Mouse (Mus musculus): ENCODE measurements around the gene Memo1. TPM values are rescaled to one million over a fixed set of nuclear protein-coding genes. Genes with fewer than 3 reads are reported as not detected.
"Not testable (repeated sequence)": the region's sequence is repeated elsewhere in the genome, so short reads cannot be mapped to it uniquely, and the experiment has no call there.

Memo1 gene
- polyA plus RNA-seq, 1 experiment from 2014 or later = 86.4 TPM

DNA sequence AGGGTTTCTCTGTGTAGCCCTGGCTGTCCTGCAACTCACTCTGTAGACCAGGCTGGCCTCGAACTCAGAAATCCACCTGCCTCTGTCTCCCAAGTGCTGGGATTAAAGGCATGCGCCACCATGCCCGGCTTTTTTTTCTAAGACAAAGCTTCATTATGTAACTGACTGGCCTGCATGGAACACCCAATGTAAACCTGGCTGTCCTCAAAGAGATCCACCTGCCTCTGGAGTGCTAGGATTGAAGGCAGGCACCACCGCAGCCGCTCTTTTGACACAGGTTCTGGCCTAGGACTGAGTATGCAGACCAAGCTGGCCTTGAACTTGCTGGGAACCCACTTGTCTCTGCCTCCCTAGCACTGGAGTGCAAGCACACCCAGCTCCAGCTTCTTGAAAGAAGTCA, 1.7 kb upstream of the Memo1 start:
- H3K27ac ChIP-seq (ENCODE audit: low read depth, low read length); H3K36me3 ChIP-seq (ENCODE audit: control insufficient read depth, insufficient read depth, low read length); H3K9ac ChIP-seq (ENCODE audit: low read length); H3K27me3 ChIP-seq (ENCODE audit: control insufficient read depth, insufficient read depth, low read length); DNase-seq (ENCODE audit: low spot score); H3K4me2 ChIP-seq (ENCODE audit: low read depth); H3K9me3 ChIP-seq (ENCODE audit: control insufficient read depth, low read length); H3K4me3 ChIP-seq (ENCODE audit: low read depth, low read length); ATAC-seq (ENCODE audit: insufficient read depth, low FRiP score, low TSS enrichment): not testable (repeated sequence)
- WGBS = 90% methylated on average over 5 of the region's 5 CpGs
- H3K4me1 ChIP-seq (ENCODE audit: control insufficient read depth, insufficient read depth, low read length) = peaks cover 10% of the 10 kb centered on the region; the same call in 1 of the 2 replicates

DNA sequence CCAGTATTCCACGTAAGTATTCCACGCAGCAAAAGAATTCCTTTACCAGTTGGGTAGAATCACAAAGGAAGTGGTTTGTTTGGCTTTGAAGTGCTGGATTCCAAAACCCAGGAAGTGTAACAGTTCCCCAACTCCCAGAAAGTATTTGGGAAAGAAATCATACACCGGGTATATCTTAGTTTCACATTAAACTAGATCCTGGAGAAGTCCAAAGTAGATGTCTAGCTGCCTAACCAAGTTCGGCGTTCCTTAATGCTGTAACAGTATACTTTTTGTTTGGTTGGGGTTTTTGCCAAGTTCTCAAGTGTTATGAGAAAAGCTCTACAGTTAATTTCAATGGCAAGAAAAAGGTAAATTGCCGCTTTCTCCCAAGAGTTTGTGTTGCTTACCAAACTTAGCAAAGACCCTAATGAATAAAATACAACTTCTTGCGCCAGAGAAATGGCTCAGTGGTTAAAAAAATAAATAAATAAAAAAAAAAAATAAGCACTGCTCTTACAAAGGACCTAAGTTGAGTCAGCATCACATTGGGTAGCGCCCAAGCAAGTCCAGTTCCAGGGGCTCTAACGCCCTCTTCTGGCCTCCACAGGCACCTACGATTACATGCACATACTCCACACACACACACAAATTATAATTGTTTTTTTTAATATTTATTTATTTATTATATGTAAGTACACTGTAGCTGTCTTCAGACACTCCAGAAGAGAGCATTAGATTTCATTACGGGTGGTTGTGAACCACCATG, 929 bp upstream of the Memo1 start:
- Histone ChIP-seq H3K9ac (ENCODE audit: low read length) (peak overlapping the region; percentile 95; the same call in 1 of the 2 replicates), H3K36me3 (ENCODE audit: control insufficient read depth, insufficient read depth, low read length) (peaks cover 2% of the 10 kb centered on the region), H3K27me3 (ENCODE audit: control insufficient read depth, insufficient read depth, low read length) (no peaks in the 10 kb centered on the region), H3K9me3 (ENCODE audit: control insufficient read depth, low read length) (no peaks in the 10 kb centered on the region), H3K4me3 (ENCODE audit: low read depth, low read length) (peak overlapping the region; percentile 97), H3K4me1 (ENCODE audit: control insufficient read depth, insufficient read depth, low read length) (peaks cover 10% of the 10 kb centered on the region; the same call in 1 of the 2 replicates), H3K27ac (ENCODE audit: low read depth, low read length) (peak overlapping the region; percentile 94; the same call in 1 of the 2 replicates), H3K4me2 (ENCODE audit: low read depth) (peak overlapping the region; percentile 77)
- ATAC-seq (ENCODE audit: insufficient read depth, low FRiP score, low TSS enrichment) = no peak
- no peak for DNase-seq (ENCODE audit: low spot score)
- 50% methylated on average over 11 of the region's 11 CpGs for WGBS

DNA sequence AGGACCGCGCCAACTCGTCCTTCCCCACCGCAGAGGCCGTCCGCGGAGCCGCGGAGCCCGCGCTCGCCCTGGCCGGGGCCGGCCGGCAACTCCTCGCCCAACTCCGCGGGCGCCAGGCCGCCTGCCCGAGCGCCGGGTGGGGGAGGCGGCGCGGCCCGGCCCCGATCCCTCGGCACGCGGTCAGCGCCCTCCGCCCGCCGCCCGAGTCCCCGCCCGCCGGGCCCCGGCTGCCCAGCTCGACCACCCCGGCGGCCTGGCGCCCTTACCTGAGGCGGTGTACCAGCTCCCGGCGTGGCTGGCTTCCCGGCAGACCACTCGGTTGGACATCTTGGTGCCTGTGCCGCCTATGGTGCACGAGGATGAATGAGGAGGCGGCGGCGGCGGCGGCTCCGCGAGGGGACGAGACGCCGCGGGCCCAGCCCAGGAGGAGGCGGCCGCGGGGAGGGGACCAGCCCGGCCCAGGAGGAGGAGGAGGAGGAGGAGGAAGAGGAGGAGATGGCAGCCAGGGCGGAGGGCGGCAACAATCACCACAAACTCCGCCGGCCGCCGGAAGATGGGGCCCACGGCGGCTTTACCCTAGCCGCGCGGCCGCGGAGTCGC, 795 bp downstream of the Memo1 start:
- H3K36me3 ChIP-seq (ENCODE audit: control insufficient read depth, insufficient read depth, low read length) = peaks cover 2% of the 10 kb centered on the region; the same call in 1 of the 2 replicates
- H3K4me2 ChIP-seq (ENCODE audit: low read depth) = peak overlapping the region; percentile 77
- ATAC-seq (ENCODE audit: insufficient read depth, low FRiP score, low TSS enrichment) = peak; percentile 66
- H3K9me3 ChIP-seq (ENCODE audit: control insufficient read depth, low read length) = no peaks in the 10 kb centered on the region
- H3K4me1 ChIP-seq (ENCODE audit: control insufficient read depth, insufficient read depth, low read length) = peaks cover 10% of the 10 kb centered on the region; the same call in 1 of the 2 replicates
- H3K9ac ChIP-seq (ENCODE audit: low read length) = peak overlapping the region; percentile 95
- peak overlapping the region; percentile 97 for H3K4me3 ChIP-seq (ENCODE audit: low read depth, low read length)
- H3K27me3 ChIP-seq (ENCODE audit: control insufficient read depth, insufficient read depth, low read length) = no peaks in the 10 kb centered on the region
- peak; percentile 80 for DNase-seq (ENCODE audit: low spot score)
- 0% methylated on average over 33 of the region's 80 CpGs for WGBS
- peak overlapping the region; percentile 94 for H3K27ac ChIP-seq (ENCODE audit: low read depth, low read length)

DNA sequence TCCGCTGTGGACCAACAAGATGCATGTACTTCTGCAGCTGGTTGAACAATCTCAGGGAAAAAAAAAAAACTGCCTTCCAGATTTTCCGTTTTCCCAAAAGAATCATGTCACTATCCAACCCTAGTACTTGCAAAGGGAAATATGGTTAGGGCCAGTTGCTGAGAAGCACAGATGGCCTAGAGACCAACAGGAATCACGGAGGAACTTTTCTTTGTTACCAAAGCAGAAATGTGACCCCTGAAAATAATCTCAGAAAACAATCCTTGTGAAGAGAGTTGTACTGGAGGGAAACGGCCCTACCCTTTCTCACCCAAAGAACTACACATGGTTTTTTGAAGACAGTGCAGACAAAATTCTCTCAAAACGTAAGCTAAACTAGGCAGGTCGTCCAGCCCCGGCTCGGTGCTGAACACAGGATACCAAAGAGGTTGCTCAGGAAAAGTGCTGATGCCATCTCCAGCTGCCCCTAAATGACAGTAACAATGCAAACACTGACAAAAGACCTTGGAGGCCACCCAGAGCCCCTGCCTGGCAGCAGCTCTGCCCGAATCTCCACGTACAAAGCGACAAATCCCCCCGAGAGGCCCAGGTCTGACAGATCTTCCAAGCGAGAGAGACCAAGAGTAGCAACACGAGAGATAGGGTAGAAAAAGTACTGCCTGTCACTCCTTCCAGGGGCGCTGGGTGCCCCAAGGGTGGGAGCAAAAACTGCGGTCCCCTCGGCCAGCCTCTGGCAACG, 1.5 kb downstream of the Memo1 start:
- 2% methylated on average over 18 of the region's 18 CpGs for WGBS
- Histone ChIP-seq H3K4me2 (ENCODE audit: low read depth) (peak overlapping the region; percentile 77), H3K27ac (ENCODE audit: low read depth, low read length) (peak overlapping the region; percentile 94), H3K9ac (ENCODE audit: low read length) (peak overlapping the region; percentile 95), H3K36me3 (ENCODE audit: control insufficient read depth, insufficient read depth, low read length) (no peaks in the 10 kb centered on the region), H3K9me3 (ENCODE audit: control insufficient read depth, low read length) (no peaks in the 10 kb centered on the region), H3K27me3 (ENCODE audit: control insufficient read depth, insufficient read depth, low read length) (no peaks in the 10 kb centered on the region), H3K4me1 (ENCODE audit: control insufficient read depth, insufficient read depth, low read length) (peaks cover 10% of the 10 kb centered on the region; the same call in 1 of the 2 replicates), H3K4me3 (ENCODE audit: low read depth, low read length) (peak overlapping the region; percentile 97)
- DNase-seq (ENCODE audit: low spot score) (peak; percentile 65), ATAC-seq (ENCODE audit: insufficient read depth, low FRiP score, low TSS enrichment) (no peak)

DNA sequence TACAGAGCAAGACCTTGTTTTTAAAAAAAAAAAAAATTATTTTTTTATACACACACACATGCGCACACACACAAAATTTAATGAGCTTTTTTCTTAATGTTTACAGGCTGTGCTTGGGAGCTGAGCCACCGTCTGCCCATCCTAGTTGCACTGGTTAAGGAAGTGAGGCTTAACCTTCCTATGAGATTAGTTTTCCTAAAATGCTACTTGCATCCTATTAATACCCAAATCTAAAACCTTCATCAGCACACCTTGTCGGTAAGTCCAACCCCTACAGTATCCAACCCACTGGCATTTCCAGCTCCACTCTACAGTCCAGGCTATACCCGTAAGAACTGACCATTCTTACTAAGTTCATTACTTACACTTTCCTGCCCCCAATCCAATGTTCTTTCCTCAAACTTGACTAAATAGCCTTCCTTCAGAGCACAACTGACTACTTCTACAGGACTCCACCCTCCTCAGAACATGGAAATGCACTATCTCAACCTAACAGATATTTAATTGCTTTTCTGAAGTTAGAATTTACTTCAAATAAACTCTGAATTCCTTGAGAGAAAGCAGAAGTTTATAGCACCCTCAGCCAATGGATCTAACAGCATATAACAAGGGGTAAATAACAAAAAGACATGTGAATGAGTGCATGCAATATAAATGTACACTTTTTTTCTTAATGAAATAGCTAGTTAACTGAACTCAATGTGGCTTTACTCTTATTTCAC, 3.5 kb downstream of the Memo1 start:
- Histone ChIP-seq H3K27me3 (ENCODE audit: control insufficient read depth, insufficient read depth, low read length) (no peaks in the 10 kb centered on the region), H3K4me2 (ENCODE audit: low read depth) (no peak overlapping the region), H3K9me3 (ENCODE audit: control insufficient read depth, low read length) (no peaks in the 10 kb centered on the region), H3K4me1 (ENCODE audit: control insufficient read depth, insufficient read depth, low read length) (peaks cover 10% of the 10 kb centered on the region; the same call in 1 of the 2 replicates), H3K36me3 (ENCODE audit: control insufficient read depth, insufficient read depth, low read length) (no peaks in the 10 kb centered on the region), H3K4me3 (ENCODE audit: low read depth, low read length) (no peak overlapping the region), H3K27ac (ENCODE audit: low read depth, low read length) (no peak overlapping the region), H3K9ac (ENCODE audit: low read length) (no peak overlapping the region)
- WGBS = 85% methylated on average over 4 of the region's 4 CpGs
- ATAC-seq (ENCODE audit: insufficient read depth, low FRiP score, low TSS enrichment) (no peak), DNase-seq (ENCODE audit: low spot score) (no peak)

DNA sequence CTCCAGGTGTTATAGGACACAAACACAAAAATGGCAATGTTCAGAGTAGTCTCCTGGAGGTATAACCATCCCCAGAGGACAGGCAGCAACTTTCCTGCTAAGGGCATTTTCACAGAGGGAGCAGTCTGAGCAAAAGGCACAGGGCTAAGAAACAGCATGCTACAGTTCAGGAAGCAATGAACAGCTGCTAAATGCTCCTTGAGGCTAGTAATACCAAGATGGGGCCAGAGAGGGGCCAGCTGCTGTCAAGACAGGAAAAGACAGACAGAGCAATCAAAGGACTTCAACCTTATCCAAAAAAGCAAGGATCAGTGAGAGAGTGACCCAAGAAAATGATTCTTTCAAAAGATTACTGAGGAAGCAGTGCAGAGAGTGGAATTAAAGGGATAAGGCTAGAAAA, 4.5 kb downstream of the Memo1 start:
- Histone ChIP-seq H3K36me3 (ENCODE audit: control insufficient read depth, insufficient read depth, low read length) (no peaks in the 10 kb centered on the region), H3K4me2 (ENCODE audit: low read depth) (no peak overlapping the region), H3K4me3 (ENCODE audit: low read depth, low read length) (no peak overlapping the region), H3K4me1 (ENCODE audit: control insufficient read depth, insufficient read depth, low read length) (peaks cover 6% of the 10 kb centered on the region; the same call in 1 of the 2 replicates), H3K27ac (ENCODE audit: low read depth, low read length) (no peak overlapping the region), H3K9ac (ENCODE audit: low read length) (no peak overlapping the region), H3K9me3 (ENCODE audit: control insufficient read depth, low read length) (no peaks in the 10 kb centered on the region), H3K27me3 (ENCODE audit: control insufficient read depth, insufficient read depth, low read length) (no peaks in the 10 kb centered on the region)
- DNase-seq (ENCODE audit: low spot score) (no peak), ATAC-seq (ENCODE audit: insufficient read depth, low FRiP score, low TSS enrichment) (no peak)

DNA sequence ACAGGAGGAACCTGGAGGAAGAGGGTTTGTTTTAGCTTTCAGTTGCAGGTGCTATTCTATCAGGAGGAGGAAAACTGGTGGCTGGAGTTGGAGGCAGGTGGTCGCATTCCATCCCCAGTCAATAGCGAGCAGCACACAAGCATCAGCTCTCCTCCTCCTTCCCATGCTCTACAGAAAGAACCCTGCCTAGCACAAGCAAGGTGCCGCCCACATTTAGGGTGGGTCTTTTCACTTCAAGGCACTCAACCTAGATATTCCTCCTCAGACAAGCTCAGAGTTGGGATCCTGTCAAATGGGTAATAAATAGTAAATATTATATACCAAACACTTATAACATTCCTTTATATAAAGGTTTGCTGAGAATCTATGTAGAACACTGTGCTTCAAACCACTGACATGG, 5.1 kb downstream of the Memo1 start:
- DNase-seq (ENCODE audit: low spot score) = no peak

DNA sequence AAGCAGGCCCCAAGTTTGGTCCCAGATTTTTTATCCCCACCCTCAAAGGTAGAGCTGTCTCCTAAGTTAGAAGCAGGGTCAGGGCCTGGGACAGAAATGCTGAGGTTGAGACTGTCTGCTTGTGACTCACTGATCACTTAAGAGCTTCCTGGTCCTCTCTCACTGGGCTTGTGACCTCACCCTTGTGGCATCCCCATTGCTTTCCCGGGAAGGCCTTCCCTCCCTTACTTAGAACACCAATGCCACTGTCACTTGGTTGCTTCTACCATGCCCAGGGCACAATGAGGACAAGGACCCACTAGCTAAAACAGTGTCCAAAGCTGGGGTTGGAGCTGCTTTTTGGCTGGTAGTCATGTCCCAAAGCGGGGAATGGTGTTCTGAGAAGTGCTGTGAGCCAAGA, 6.7 kb downstream of the Memo1 start:
- H3K9me3 ChIP-seq (ENCODE audit: control insufficient read depth, low read length) = no peaks in the 10 kb centered on the region
- 100% methylated on average over 2 of the region's 2 CpGs for WGBS
- no peaks in the 10 kb centered on the region for H3K36me3 ChIP-seq (ENCODE audit: control insufficient read depth, insufficient read depth, low read length)
- peaks cover 6% of the 10 kb centered on the region; the same call in 1 of the 2 replicates for H3K4me1 ChIP-seq (ENCODE audit: control insufficient read depth, insufficient read depth, low read length)
- DNase-seq (ENCODE audit: low spot score) (no peak), ATAC-seq (ENCODE audit: insufficient read depth, low FRiP score, low TSS enrichment) (no peak)
- H3K27ac ChIP-seq (ENCODE audit: low read depth, low read length) = no peak overlapping the region
- H3K4me2 ChIP-seq (ENCODE audit: low read depth) = no peak overlapping the region
- no peak overlapping the region for H3K9ac ChIP-seq (ENCODE audit: low read length)
- no peak overlapping the region for H3K4me3 ChIP-seq (ENCODE audit: low read depth, low read length)
- H3K27me3 ChIP-seq (ENCODE audit: control insufficient read depth, insufficient read depth, low read length) = no peaks in the 10 kb centered on the region

More for the DNA sequence above, 5.1 kb downstream of the Memo1 start:
- no peak overlapping the region for H3K4me3 ChIP-seq (ENCODE audit: low read depth, low read length)
- H3K36me3 ChIP-seq (ENCODE audit: control insufficient read depth, insufficient read depth, low read length) = no peaks in the 10 kb centered on the region
- no peaks in the 10 kb centered on the region for H3K27me3 ChIP-seq (ENCODE audit: control insufficient read depth, insufficient read depth, low read length)
- H3K27ac ChIP-seq (ENCODE audit: low read depth, low read length) = no peak overlapping the region
- no peak overlapping the region for H3K9ac ChIP-seq (ENCODE audit: low read length)
- no peak overlapping the region for H3K4me2 ChIP-seq (ENCODE audit: low read depth)
- H3K4me1 ChIP-seq (ENCODE audit: control insufficient read depth, insufficient read depth, low read length) = peaks cover 6% of the 10 kb centered on the region; the same call in 1 of the 2 replicates
- no peaks in the 10 kb centered on the region for H3K9me3 ChIP-seq (ENCODE audit: control insufficient read depth, low read length)
- WGBS = 84% methylated on average over 3 of the region's 3 CpGs
- ATAC-seq (ENCODE audit: insufficient read depth, low FRiP score, low TSS enrichment) = no peak
